In the genomic region with DNA sequence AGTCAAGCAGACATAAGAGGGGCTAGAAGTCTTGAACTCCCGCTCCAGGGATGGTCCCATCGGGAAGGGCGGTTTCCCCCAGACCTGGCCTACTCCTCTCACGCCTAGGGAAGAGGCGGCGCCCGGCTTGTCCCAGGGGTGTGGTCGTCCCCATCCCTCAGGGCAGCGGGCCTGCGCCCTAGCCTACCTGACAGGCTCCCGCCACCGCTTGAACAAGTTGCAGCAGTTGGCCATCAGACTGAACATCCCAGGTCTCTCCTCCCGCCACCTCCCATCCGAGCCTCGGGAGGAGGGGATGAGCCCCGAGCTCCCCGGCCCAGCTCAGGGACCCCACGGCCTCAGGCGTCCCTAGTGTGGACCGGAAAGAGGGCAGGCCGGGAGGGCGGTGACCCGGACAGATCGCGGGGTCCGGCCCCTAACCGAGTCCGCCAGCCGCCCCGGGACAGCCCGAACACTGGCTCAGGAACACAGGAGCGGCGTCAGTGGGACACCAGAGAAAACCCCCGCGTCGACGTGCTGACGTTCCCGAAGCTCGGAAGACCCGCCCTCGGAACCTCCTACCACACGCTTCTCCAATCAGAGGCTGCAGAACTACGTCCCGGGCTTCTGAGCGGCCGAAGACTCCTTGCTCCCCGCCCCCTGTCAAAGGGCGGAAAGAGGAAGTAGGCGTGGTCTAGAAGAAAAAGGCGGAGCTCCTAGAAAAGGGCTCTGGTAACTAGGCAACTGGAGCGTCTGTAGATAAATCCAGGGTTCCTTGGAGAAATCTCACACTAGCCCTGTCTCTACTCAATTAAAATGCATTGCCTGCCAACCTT, we compare ENCODE assay signal across 8 mouse cellular contexts. TPM values are rescaled to one million over a fixed set of nuclear protein-coding genes. Genes with fewer than 3 reads are reported as not detected.
DNase-seq lines count a peak whose midpoint lies in the region; ATAC-seq lines count a peak whose summit lies in the region.

A gene (minus strand): TSS at position 543 of the 815 bp plus-strand sequence.

- no peaks in the 10 kb centered on the region for H3K9me3 ChIP-seq in intestine, embryonic 14.5 days (ENCODE audit: control insufficient read depth, low read length)

- peak within 1 kb of the TSS; percentile 65 for H3K4me3 ChIP-seq in intestine, embryonic 14.5 days (ENCODE audit: low read depth, low read length)

- H3K4me1 ChIP-seq in intestine, embryonic 14.5 days (replicated peaks; ENCODE audit: control insufficient read depth, insufficient read depth, low read length) = peaks cover 8% of the 10 kb centered on the region

- H3K36me3 ChIP-seq in intestine, embryonic 14.5 days (ENCODE audit: control insufficient read depth, insufficient read depth, low read length) = no peaks in the 10 kb centered on the region

- no peaks in the 10 kb centered on the region for H3K27me3 ChIP-seq in intestine, embryonic 14.5 days (replicated peaks; ENCODE audit: control insufficient read depth, insufficient read depth, low read length)

- peak; percentile 76 to 78 for DNase-seq in adrenal gland, adult 18-20 months (ENCODE audit: low spot score in 2 of 2)
- peak; percentile 98 for DNase-seq in embryo, embryonic 11 days
- DNase-seq in gastrocnemius, postnatal 25 days = peak; percentile 94
- DNase-seq in intestine, embryonic 14.5 days (ENCODE audit: low spot score) = peak; percentile 89
- peak; percentile 93 to 97 for DNase-seq in left cerebral cortex, postnatal 14 days (ENCODE audit: low spot score in 2 of 2)
- DNase-seq in mesoderm, embryonic 11.5 days (ENCODE audit: low read depth, low spot score) = peak; percentile 98
- peak; percentile 91 to 96 for DNase-seq in right cerebral cortex, postnatal 36 days (ENCODE audit: low spot score in 2 of 2)
- DNase-seq in yolk sac, embryonic 10.5 days (ENCODE audit: low spot score) = peak; percentile 93

- peak; percentile 100 for ATAC-seq in intestine, embryonic 14.5 days (replicated peaks; ENCODE audit: low FRiP score, low TSS enrichment, low read depth)

- H3K9ac ChIP-seq in intestine, embryonic 14.5 days (ENCODE audit: low read length) = peak within 1 kb of the TSS; percentile 61

- under 1% methylated on average over 51 of the region's 52 CpGs for WGBS in intestine, embryonic 14.5 days

- H3K4me2 ChIP-seq in intestine, embryonic 14.5 days (ENCODE audit: low read length) = peak within 1 kb of the TSS; percentile 58

- intact Hi-C loops in left cerebral cortex, postnatal 14 days (cut with DNase I) = no loop called here

- H3K27ac ChIP-seq in intestine, embryonic 14.5 days (ENCODE audit: low read depth) = peak within 1 kb of the TSS; percentile 65

RNA-seq across cellular contexts. Expression of the gene that starts here (rescaled TPM):
- total RNA-seq in adrenal gland, adult 18-20 months (2021) = 10 to 100 TPM in 1 of 2 experiments, 1 to 10 TPM in 1; 8.1 to 12.3 TPM
- total RNA-seq in gastrocnemius, postnatal 25 days (2021) = 1 to 10 TPM; 4.2 to 4.9 TPM
- 11.4 and 16.0 TPM in 2 replicates for polyA plus RNA-seq in intestine, embryonic 14.5 days (2014; fragmentation: Nextera tagmentation; extraction: Ambion mirVana)
- total RNA-seq in left cerebral cortex, postnatal 14 days (2021) = 1 to 10 TPM; 6.6 to 9.8 TPM

Comparison
In these comparisons a context has a peak if more than half of its experiments do, and no peak if none do; other contexts are left out.
1. Peak in every context shown above with its lines: DNase-seq, ATAC-seq, H3K4me3 ChIP-seq and H3K27ac ChIP-seq.